17 mouse cellular contexts compared by ENCODE assay signal in the genomic region with DNA sequence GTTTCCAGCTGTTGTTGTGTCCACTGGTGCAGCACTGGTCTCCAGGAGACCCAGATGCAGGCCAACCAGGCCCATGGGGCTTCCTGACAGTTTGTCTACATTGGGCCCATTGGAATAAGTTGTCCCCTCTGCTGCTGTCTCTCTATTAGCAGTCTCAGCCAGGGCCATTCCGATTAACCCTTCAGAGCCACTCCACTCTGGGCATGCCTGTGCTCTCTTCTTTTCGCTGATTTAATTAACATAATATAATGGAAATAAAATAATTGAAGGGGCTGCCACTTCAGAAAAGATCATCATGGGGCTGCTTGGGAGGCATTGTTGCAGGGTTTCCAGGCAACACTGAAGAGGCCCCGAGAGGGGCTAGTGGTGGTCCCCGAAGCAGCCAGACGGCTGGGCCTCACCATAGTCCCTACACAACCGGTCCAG.
DNase-seq lines count a peak whose midpoint lies in the region; ATAC-seq and TF ChIP-seq lines count a peak whose summit lies in the region.
"Had no signal": no experiment of that assay in that cellular context is flagged by ENCODE, and none has a peak within 500 bp of the region (broad histone marks: within the 10 kb centered on the region; RNA-seq: fewer than 3 reads in every experiment).

No protein-coding gene starts in this region.

- TF ChIP-seq CTCF in hindbrain, postnatal 0 days (IDR thresholded peaks at IDR 0.05; ENCODE audit: low read depth): no peak
- TF ChIP-seq CTCF in thymus, adult 2 months (IDR thresholded peaks at IDR 0.05; ENCODE audit: borderline replicate concordance, control insufficient read depth, extremely low read depth, insufficient read depth, low read length, poor library complexity): no peak
- TF ChIP-seq CTCF in heart, adult 2 months (IDR thresholded peaks at IDR 0.05): no peak

- no peak for TF ChIP-seq EP300 in heart, adult 2 months (IDR thresholded peaks at IDR 0.05; ENCODE audit: insufficient read depth, low read depth, low read length)

- no peak overlapping the region for H3K4me3 ChIP-seq in forebrain, embryonic 10.5 days
- no peak overlapping the region for H3K4me3 ChIP-seq in forebrain, embryonic 16.5 days (replicated peaks; ENCODE audit: low read length)
- H3K4me3 ChIP-seq in forebrain, embryonic 12.5 days (replicated peaks): no peak overlapping the region
- no peak overlapping the region for H3K4me3 ChIP-seq in hindbrain, postnatal 0 days (ENCODE audit: low read length)
- H3K4me3 ChIP-seq in thymus, adult 2 months (ENCODE audit: control insufficient read depth, insufficient read depth, low read length): no peak overlapping the region
- H3K4me3 ChIP-seq in heart, adult 2 months: no peak overlapping the region
- H3K4me3 ChIP-seq: gastrocnemius, adult 2 months; left cerebral cortex, adult 2 months; liver, embryonic 15.5 days; myocyte had no signal

- no peak for TF ChIP-seq POLR2A in thymus, adult 2 months (IDR thresholded peaks at IDR 0.05; ENCODE audit: control insufficient read depth, extremely low read depth, insufficient read depth, low read length, poor library complexity)
- no peak for TF ChIP-seq POLR2A in heart, adult 2 months (IDR thresholded peaks at IDR 0.05; ENCODE audit: insufficient read depth, low read depth, low read length)

- no peaks in the 10 kb centered on the region for H3K79me2 ChIP-seq in heart, adult 2 months (replicated peaks; ENCODE audit: control insufficient read depth, insufficient read depth, low read length)

- no peak overlapping the region for H3K4me2 ChIP-seq in forebrain, embryonic 16.5 days (ENCODE audit: low read length)
- H3K4me2 ChIP-seq in forebrain, embryonic 12.5 days: 0 out of 2 replicates have a peak overlapping the region, but pooled peaks have one; percentile 0
- H3K4me2 ChIP-seq in hindbrain, postnatal 0 days (ENCODE audit: low read depth, low read length): no peak overlapping the region
- H3K4me2 ChIP-seq: liver, embryonic 15.5 days had no signal

- 45% methylated on average over 6 of the region's 6 CpGs for WGBS in forebrain, embryonic 10.5 days
- 9% methylated on average over 6 of the region's 6 CpGs for WGBS in forebrain, embryonic 16.5 days
- 11% methylated on average over 6 of the region's 6 CpGs for WGBS in forebrain, embryonic 12.5 days
- 26% methylated on average over 6 of the region's 6 CpGs for WGBS in hindbrain, postnatal 0 days
- 94% methylated on average over 6 of the region's 6 CpGs for WGBS in thymus, adult 2 months
- 86% methylated on average over 6 of the region's 6 CpGs for WGBS in heart, adult 2 months

- H3K27me3 ChIP-seq in forebrain, embryonic 10.5 days (ENCODE audit: poor library complexity, severe bottlenecking): peaks cover 7% of the 10 kb centered on the region; the same call in 1 of the 2 replicates
- no peaks in the 10 kb centered on the region for H3K27me3 ChIP-seq in forebrain, embryonic 16.5 days (replicated peaks; ENCODE audit: control insufficient read depth, insufficient read depth, low read length)
- peaks cover 7% of the 10 kb centered on the region; the same call in 1 of the 2 replicates for H3K27me3 ChIP-seq in forebrain, embryonic 12.5 days
- H3K27me3 ChIP-seq in hindbrain, postnatal 0 days (ENCODE audit: insufficient read depth, low read length): no peaks in the 10 kb centered on the region
- H3K27me3 ChIP-seq in thymus, adult 2 months (ENCODE audit: control insufficient read depth, insufficient read depth, low read length): no peaks in the 10 kb centered on the region
- no peaks in the 10 kb centered on the region for H3K27me3 ChIP-seq in heart, adult 2 months (ENCODE audit: control insufficient read depth, insufficient read depth, low read length)
- H3K27me3 ChIP-seq: CH12.LX; liver, embryonic 15.5 days had no signal

- peak; percentile 56 for DNase-seq in forebrain, embryonic 10.5 days (ENCODE audit: extremely low spot score, low spot score)
- no peak for DNase-seq in hindbrain, postnatal 0 days (ENCODE audit: low spot score)
- DNase-seq in retina, embryonic 14.5 days (ENCODE audit: low spot score): peak; percentile 55
- no peak for DNase-seq in heart, postnatal 10 days
- DNase-seq in thymus, adult 2 months: no peak
- no peak for DNase-seq in heart, adult 2 months
- DNase-seq: cerebellum, postnatal 25 days; gastrocnemius, adult 2 months; kidney, adult 18-20 months; kidney, postnatal 14 days; lung, postnatal 10 days had no signal

- H3K4me1 ChIP-seq in forebrain, embryonic 10.5 days: peaks cover 50% of the 10 kb centered on the region
- peaks cover 22% of the 10 kb centered on the region for H3K4me1 ChIP-seq in forebrain, embryonic 16.5 days (replicated peaks; ENCODE audit: control insufficient read depth, insufficient read depth, low read length)
- H3K4me1 ChIP-seq in forebrain, embryonic 12.5 days: peaks cover 31% of the 10 kb centered on the region
- peaks cover 7% of the 10 kb centered on the region; the same call in 1 of the 2 replicates for H3K4me1 ChIP-seq in hindbrain, postnatal 0 days (ENCODE audit: insufficient read depth, low read length)
- H3K4me1 ChIP-seq in thymus, adult 2 months (replicated peaks; ENCODE audit: control insufficient read depth, insufficient read depth, low read length): no peaks in the 10 kb centered on the region
- no peaks in the 10 kb centered on the region for H3K4me1 ChIP-seq in heart, adult 2 months (ENCODE audit: control insufficient read depth, insufficient read depth, low read length)
- H3K4me1 ChIP-seq: liver, embryonic 15.5 days had no signal

- H3K27ac ChIP-seq in forebrain, embryonic 10.5 days: peak overlapping the region; percentile 83
- no peak overlapping the region for H3K27ac ChIP-seq in forebrain, embryonic 16.5 days (ENCODE audit: low read length)
- H3K27ac ChIP-seq in forebrain, embryonic 12.5 days: peak overlapping the region; percentile 43; the same call in 1 of the 2 replicates
- no peak overlapping the region for H3K27ac ChIP-seq in hindbrain, postnatal 0 days
- no peak overlapping the region for H3K27ac ChIP-seq in thymus, adult 2 months (ENCODE audit: control insufficient read depth, insufficient read depth, low read length)
- H3K27ac ChIP-seq in heart, adult 2 months: no peak overlapping the region
- H3K27ac ChIP-seq: gastrocnemius, adult 2 months; left cerebral cortex, adult 2 months; liver, embryonic 15.5 days had no signal

- intact Hi-C loops in heart, postnatal 10 days (cut with DNase I): no loop called here
- intact Hi-C loops in heart, adult 2 months (cut with DNase I): no loop called here

- peaks cover 7% of the 10 kb centered on the region for H3K9me3 ChIP-seq in forebrain, embryonic 10.5 days
- H3K9me3 ChIP-seq in forebrain, embryonic 16.5 days (ENCODE audit: control insufficient read depth, low read length): peaks cover 4% of the 10 kb centered on the region
- H3K9me3 ChIP-seq in forebrain, embryonic 12.5 days: peaks cover 6% of the 10 kb centered on the region; the same call in 1 of the 2 replicates
- no peaks in the 10 kb centered on the region for H3K9me3 ChIP-seq in hindbrain, postnatal 0 days (ENCODE audit: low read length)
- H3K9me3 ChIP-seq: liver, embryonic 15.5 days had no signal

- no peak for ATAC-seq in forebrain, embryonic 16.5 days
- peak; percentile 73 for ATAC-seq in forebrain, embryonic 12.5 days (ENCODE audit: low FRiP score)
- peak; percentile 37; the same call in 1 of the 2 replicates for ATAC-seq in hindbrain, postnatal 0 days

- H3K36me3 ChIP-seq in forebrain, embryonic 10.5 days (replicated peaks): 0 out of 2 replicates have a peak, but pooled peaks cover 4% of the 10 kb centered on the region
- H3K36me3 ChIP-seq in forebrain, embryonic 16.5 days (ENCODE audit: control insufficient read depth, insufficient read depth): no peaks in the 10 kb centered on the region
- H3K36me3 ChIP-seq in forebrain, embryonic 12.5 days (replicated peaks): no peaks in the 10 kb centered on the region
- H3K36me3 ChIP-seq in hindbrain, postnatal 0 days (ENCODE audit: insufficient read depth, low read length): no peaks in the 10 kb centered on the region
- no peaks in the 10 kb centered on the region for H3K36me3 ChIP-seq in thymus, adult 2 months (ENCODE audit: control insufficient read depth, insufficient read depth, low read length)
- H3K36me3 ChIP-seq in heart, adult 2 months (ENCODE audit: control insufficient read depth, insufficient read depth, low read length): no peaks in the 10 kb centered on the region
- H3K36me3 ChIP-seq: liver, embryonic 15.5 days had no signal

- H3K9ac ChIP-seq in forebrain, embryonic 16.5 days (replicated peaks; ENCODE audit: low read depth, low read length): no peak overlapping the region
- H3K9ac ChIP-seq in forebrain, embryonic 12.5 days: no peak overlapping the region
- no peak overlapping the region for H3K9ac ChIP-seq in hindbrain, postnatal 0 days (replicated peaks; ENCODE audit: low read length)
- no peak overlapping the region for H3K9ac ChIP-seq in heart, adult 2 months (ENCODE audit: low read depth, low read length)
- H3K9ac ChIP-seq: liver, embryonic 15.5 days had no signal

Comparison
In these comparisons a context has a peak if more than half of its experiments do, and no peak if none do; other contexts are left out.
1. H3K27ac ChIP-seq: peak in forebrain, embryonic 10.5 days (single experiment) and forebrain, embryonic 12.5 days (single experiment); none in forebrain, embryonic 16.5 days (single experiment), hindbrain, postnatal 0 days (single experiment), thymus, adult 2 months (single experiment) and heart, adult 2 months (single experiment).
2. DNase-seq: peak in forebrain, embryonic 10.5 days (single experiment) and retina, embryonic 14.5 days (single experiment); none in hindbrain, postnatal 0 days (single experiment), heart, postnatal 10 days (0 of 2), thymus, adult 2 months (single experiment) and heart, adult 2 months (0 of 2).